Mouse (Mus musculus) left cerebral cortex, postnatal 10 days (tissue): ENCODE results near the gene Gm1604a. TPM values are rescaled to one million over a fixed set of nuclear protein-coding genes. Genes with fewer than 3 reads are reported as not detected.
"Not testable (repeated sequence)": the region's sequence is repeated elsewhere in the genome, so short reads cannot be mapped to it uniquely, and the experiment has no call there.

Source experiments
- DNase-seq, 2 experiments: peaks; one replicate each; pipeline ENCODE4 v3.0.0; 2021 to 2022; ENCODE audit warnings: low spot score in 2 of 2, mixed read lengths in 1 of 2; ENCODE audit errors: extremely low spot score in 1 of 2
- intact Hi-C: fragments of 180-260 bp; cut with DNase I; formaldehyde crosslinking; loops from one replicate; pipeline ENCODE4 v1.15.1; 2025
- total RNA-seq, 2 experiments: library from RNA; stranded (reverse); gene quantifications; 2 replicates each; pipeline ENCODE4 v1.2.3; 2021

Gm1604a gene
- total RNA-seq, 2 experiments from 2014 or later = 0.64 to 0.71 TPM

DNA sequence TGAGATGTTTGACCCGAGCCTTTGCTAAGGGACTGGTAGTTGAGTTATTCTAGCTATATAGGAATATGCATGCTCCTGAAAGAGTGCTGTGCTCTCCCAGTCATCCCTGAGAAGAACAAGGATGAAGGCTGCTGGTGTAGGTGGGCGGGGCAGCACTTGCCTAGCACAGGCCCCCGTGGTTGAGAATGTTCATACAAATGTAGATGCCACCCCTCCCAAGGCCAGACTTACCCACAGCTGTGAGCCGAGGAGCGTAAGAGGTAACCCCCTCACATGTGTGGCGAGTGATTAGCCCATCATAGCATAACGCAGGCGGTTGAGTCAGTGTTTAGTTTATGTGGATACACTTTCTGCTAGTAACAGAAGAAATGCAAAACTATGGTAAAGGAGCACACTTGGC, 109.9 kb downstream of the Gm1604a start:
- DNase-seq, intact Hi-C loops: not testable (repeated sequence)

Other genes starting within 250 kb of the Gm1604a start
- gene Ezr, start 242.8 kb upstream of the Gm1604a start, total RNA-seq = 10 to 100 TPM; 23.8 to 39.2 TPM
- gene Rsph3b, start 76.9 kb upstream of the Gm1604a start, total RNA-seq = 10 to 100 TPM; 29.2 to 31.2 TPM
- gene Tagap1, start 64.4 kb upstream of the Gm1604a start, total RNA-seq = 10 to 100 TPM; 24.0 to 24.3 TPM
- 10 to 100 TPM; 31.2 to 39.2 TPM for gene Rnaset2b, start 54.9 kb upstream of the Gm1604a start, total RNA-seq
- under 1 TPM in 1 of 2 experiments, not detected in 1; 0.28 TPM for gene Gm49721, start 46.7 kb upstream of the Gm1604a start, total RNA-seq
- 10 to 100 TPM; 49.2 to 52.2 TPM for gene Rps6ka2, start 144.5 kb downstream of the Gm1604a start, total RNA-seq